Mouse (Mus musculus) limb, embryonic 10.5 days (tissue): ENCODE measurements at regions not wholly inside any gene's neighbourhood (a gene's known extent, or its start where the extent isn't known, plus 50 kb on each side); places are given as distances from the start of the nearest gene placed in this dataset.

Experiments
- DNase-seq: peaks from one replicate; pipeline ENCODE4 v3.0.0-alpha.2; 2017; ENCODE audit warnings: low spot score
- H3K27ac ChIP-seq: fragments of 300-500 bp; sonication (generic); 2 replicates; pipeline ENCODE4 v1.5.1; 2016; ENCODE audit warnings: mild to moderate bottlenecking
- H3K27me3 ChIP-seq: fragments of 300-500 bp; sonication (generic); 2 replicates; pipeline ENCODE4 v1.6.1; 2016; ENCODE audit warnings: low read depth, mild to moderate bottlenecking; ENCODE audit not compliant: poor library complexity, severe bottlenecking
- H3K36me3 ChIP-seq: fragments of 300-500 bp; sonication (generic); 2 replicates; pipeline ENCODE4 v1.6.1; 2016; ENCODE audit warnings: mild to moderate bottlenecking, moderate library complexity
- H3K4me1 ChIP-seq: fragments of 300-500 bp; sonication (generic); 2 replicates; pipeline ENCODE4 v1.6.1; 2016
- H3K4me3 ChIP-seq: fragments of 300-500 bp; sonication (generic); 2 replicates; pipeline ENCODE4 v1.5.1; 2016; ENCODE audit warnings: mild to moderate bottlenecking, moderate library complexity
- H3K9me3 ChIP-seq: fragments of 300-500 bp; sonication (generic); replicated peaks from 2 replicates; pipeline ENCODE4 v1.6.1; 2016; ENCODE audit warnings: mild to moderate bottlenecking
- WGBS: fragments of 180-500 bp; shearing (Covaris S2); methylation state at CpG from one replicate; pipeline ENCODE4 v1.1.7; 2016; 5-methylcytosine and 5-hydroxymethylcytosine counted together

- no peak overlapping the region for H3K4me3 ChIP-seq
- H3K27me3 ChIP-seq: no peaks in the 10 kb centered on the region
- 81% methylated on average over 9 of the region's 9 CpGs for WGBS
- peaks cover 9% of the 10 kb centered on the region; the same call in 1 of the 2 replicates for H3K4me1 ChIP-seq
- no peaks in the 10 kb centered on the region for H3K36me3 ChIP-seq
- no peak for DNase-seq
- H3K9me3 ChIP-seq: no peaks in the 10 kb centered on the region
- no peak overlapping the region for H3K27ac ChIP-seq
These were observed 50.2 kb upstream of the Tmem26 start for GRCm38 (mm10) chr10:68673102-68673872.
